In genomic region chr13:114388211-114388965, GRCm38 (mm10) we compare ENCODE assay signal across 8 mouse cellular contexts. TPM values are rescaled to one million over a fixed set of nuclear protein-coding genes. Genes with fewer than 3 reads are reported as not detected.
DNase-seq lines count a peak whose midpoint lies in the region; ATAC-seq lines count a peak whose summit lies in the region.

Gene Ndufs4, minus strand, starts transcription at chr13:114388258.

- peaks cover 4% of the 10 kb centered on the region; the same call in 1 of the 2 replicates for H3K9me3 ChIP-seq in embryonic facial prominence, embryonic 14.5 days (ENCODE audit: control insufficient read depth, low read length)
- no peaks in the 10 kb centered on the region for H3K9me3 ChIP-seq in heart, embryonic 16.5 days (replicated peaks; ENCODE audit: control insufficient read depth, low read length)
- H3K9me3 ChIP-seq in neural tube, embryonic 13.5 days, result no peaks in the 10 kb centered on the region

- no peak for DNase-seq in frontal cortex, postnatal 14 days (ENCODE audit: low spot score in 2 of 2)
- peak; percentile 2 to 6 for DNase-seq in B cell, adult 2 months
- peak; percentile 54 for DNase-seq in embryonic facial prominence, embryonic 14.5 days (ENCODE audit: low spot score)
- no peak for DNase-seq in left cerebral cortex, postnatal 36 days (ENCODE audit: low spot score in 2 of 2)
- DNase-seq in natural killer cell, adult 2 months (ENCODE audit: low spot score in 2 of 2), result no peak

- 34% methylated on average over 13 of the region's 13 CpGs for WGBS in embryonic facial prominence, embryonic 14.5 days
- 40% methylated on average over 13 of the region's 13 CpGs for WGBS in heart, embryonic 16.5 days
- 47% methylated on average over 13 of the region's 13 CpGs for WGBS in neural tube, embryonic 13.5 days

- no peaks in the 10 kb centered on the region for H3K36me3 ChIP-seq in embryonic facial prominence, embryonic 14.5 days (ENCODE audit: control insufficient read depth, insufficient read depth, low read length)
- H3K36me3 ChIP-seq in heart, embryonic 16.5 days (ENCODE audit: control insufficient read depth, insufficient read depth), result no peaks in the 10 kb centered on the region
- 0 out of 2 replicates have a peak, but pooled peaks cover 10% of the 10 kb centered on the region for H3K36me3 ChIP-seq in neural tube, embryonic 13.5 days

- H3K4me3 ChIP-seq in embryonic facial prominence, embryonic 14.5 days (ENCODE audit: low read depth, low read length), result peak within 1 kb of the TSS; percentile 94
- H3K4me3 ChIP-seq in heart, embryonic 16.5 days (ENCODE audit: low read length), result peak within 1 kb of the TSS; percentile 94
- H3K4me3 ChIP-seq in neural tube, embryonic 13.5 days, result peak within 1 kb of the TSS; percentile 81

- H3K27me3 ChIP-seq in embryonic facial prominence, embryonic 14.5 days (replicated peaks; ENCODE audit: control insufficient read depth, insufficient read depth, low read length), result no peaks in the 10 kb centered on the region
- no peaks in the 10 kb centered on the region for H3K27me3 ChIP-seq in heart, embryonic 16.5 days (ENCODE audit: control insufficient read depth, insufficient read depth, low read length)
- no peaks in the 10 kb centered on the region for H3K27me3 ChIP-seq in neural tube, embryonic 13.5 days

- intact Hi-C loops in left cerebral cortex, postnatal 36 days (cut with DNase I), result no loop called here

- H3K27ac ChIP-seq in embryonic facial prominence, embryonic 14.5 days (replicated peaks; ENCODE audit: low read depth, low read length), result peak within 1 kb of the TSS; percentile 79
- H3K27ac ChIP-seq in heart, embryonic 16.5 days (ENCODE audit: low read length), result peak within 1 kb of the TSS; percentile 83
- H3K27ac ChIP-seq in neural tube, embryonic 13.5 days (replicated peaks), result peak within 1 kb of the TSS; percentile 93

- H3K4me1 ChIP-seq in embryonic facial prominence, embryonic 14.5 days (ENCODE audit: control insufficient read depth, insufficient read depth, low read length), result peaks cover 6% of the 10 kb centered on the region
- peaks cover 7% of the 10 kb centered on the region for H3K4me1 ChIP-seq in heart, embryonic 16.5 days (ENCODE audit: control insufficient read depth, insufficient read depth, low read length)
- H3K4me1 ChIP-seq in neural tube, embryonic 13.5 days (replicated peaks), result peaks cover 13% of the 10 kb centered on the region

- H3K4me2 ChIP-seq in embryonic facial prominence, embryonic 14.5 days (ENCODE audit: low read depth, low read length), result peak within 1 kb of the TSS; percentile 75
- peak within 1 kb of the TSS; percentile 87 for H3K4me2 ChIP-seq in heart, embryonic 16.5 days (ENCODE audit: low read depth, low read length)
- H3K4me2 ChIP-seq in neural tube, embryonic 13.5 days, result peak within 1 kb of the TSS; percentile 81

- peak within 1 kb of the TSS; percentile 93 for H3K9ac ChIP-seq in embryonic facial prominence, embryonic 14.5 days (ENCODE audit: low read depth, low read length)
- H3K9ac ChIP-seq in heart, embryonic 16.5 days (ENCODE audit: low read length), result peak within 1 kb of the TSS; percentile 94
- H3K9ac ChIP-seq in neural tube, embryonic 13.5 days, result peak within 1 kb of the TSS; percentile 92

- ATAC-seq in frontal cortex, adult (ENCODE audit: low TSS enrichment), result peak; percentile 42
- ATAC-seq in embryonic facial prominence, embryonic 14.5 days (ENCODE audit: low read depth), result no peak
- ATAC-seq in heart, embryonic 16.5 days (replicated peaks; ENCODE audit: extremely low read depth, insufficient read depth, low FRiP score), result no peak
- ATAC-seq in neural tube, embryonic 13.5 days (ENCODE audit: low read depth), result no peak

RNA-seq across cellular contexts. Expression of gene Ndufs4, which starts in this region (rescaled TPM):
- 285 and 303 TPM in 2 replicates for polyA plus RNA-seq in embryonic facial prominence, embryonic 14.5 days (2014; fragmentation: Nextera tagmentation; extraction: Ambion mirVana)
- 409 and 418 TPM in 2 replicates for polyA plus RNA-seq in heart, embryonic 16.5 days (2015; fragmentation: Nextera tagmentation; extraction: Ambion mirVana)
- 100 to 1,000 TPM; 143 to 160 TPM for total RNA-seq in left cerebral cortex, postnatal 36 days (2021)
- 392 and 420 TPM in 2 replicates for polyA plus RNA-seq in neural tube, embryonic 13.5 days (2015; fragmentation: Nextera tagmentation; extraction: Ambion mirVana)

Comparison
In these comparisons a context has a peak if more than half of its experiments do, and no peak if none do; other contexts are left out.
1. DNase-seq: peak in B cell, adult 2 months (2 of 2) and embryonic facial prominence, embryonic 14.5 days (single experiment); none in frontal cortex, postnatal 14 days (0 of 2), left cerebral cortex, postnatal 36 days (0 of 2) and natural killer cell, adult 2 months (0 of 2).
2. Peak in every context shown above with its lines, with median percentiles within 50 percentile points of each other: H3K27ac ChIP-seq, H3K4me2 ChIP-seq, H3K4me3 ChIP-seq and H3K9ac ChIP-seq.